Mouse (Mus musculus) E14TG2a.4 (cell line): ENCODE measurements around the gene Ttc9.
A peak's percentile ranks its signal among the peaks of the same experiment; 100 is the strongest.

Experiments used
- H3K27me3 ChIP-seq: 2 replicates; pipeline ENCODE4 v1.6.1; 2014; ENCODE audit warnings: low read length, control low read depth; ENCODE audit not compliant: insufficient read depth
- H3K36me3 ChIP-seq: 2 replicates; pipeline ENCODE4 v1.6.1; 2014; ENCODE audit warnings: low read length, control low read depth; ENCODE audit not compliant: insufficient read depth
- H3K4me1 ChIP-seq: replicated peaks from 2 replicates; pipeline ENCODE4 v1.6.1; 2014; ENCODE audit warnings: low read depth, low read length, control low read depth
- H3K4me3 ChIP-seq: replicated peaks from 2 replicates; pipeline ENCODE4 v1.5.1; 2014; ENCODE audit warnings: mild to moderate bottlenecking, low read length
- H3K9me3 ChIP-seq: 2 replicates; pipeline ENCODE4 v1.6.1; 2014; ENCODE audit warnings: low read length, control low read depth
- CTCF ChIP-seq: conservative IDR thresholded peaks from 2 replicates; pipeline ENCODE4 v1.5.1; 2014; ENCODE audit warnings: low read length
- NANOG ChIP-seq: IDR thresholded peaks from 2 replicates; pipeline ENCODE4 v1.6.1; 2014; ENCODE audit warnings: borderline replicate concordance, low read length, mixed read lengths
- POU5F1 ChIP-seq: IDR thresholded peaks from 2 replicates; pipeline ENCODE4 v1.6.1; 2014; ENCODE audit warnings: low read length, borderline replicate concordance

Gene Ttc9

DNA sequence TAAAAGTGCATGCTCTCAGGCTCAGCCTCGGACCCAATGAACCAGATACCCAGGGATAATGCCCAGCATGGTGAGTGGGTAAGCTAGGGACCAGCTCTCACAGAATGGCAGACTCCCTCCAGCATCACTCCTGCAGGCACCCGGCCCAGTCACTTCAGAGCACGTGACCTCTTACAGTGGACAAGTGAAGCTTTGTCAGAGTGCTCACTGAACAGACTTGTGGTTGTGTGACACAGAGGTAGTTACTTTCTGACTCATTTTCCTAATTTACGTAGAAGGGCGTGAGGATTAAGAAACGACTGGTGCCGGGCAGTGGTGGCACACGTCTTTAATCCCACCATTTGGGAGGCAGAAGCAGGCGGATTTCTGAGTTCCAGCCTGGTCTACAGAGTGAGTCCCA is 37.4 kb downstream of the Ttc9 start:
- TF ChIP-seq CTCF (no peak), NANOG (no peak)

DNA sequence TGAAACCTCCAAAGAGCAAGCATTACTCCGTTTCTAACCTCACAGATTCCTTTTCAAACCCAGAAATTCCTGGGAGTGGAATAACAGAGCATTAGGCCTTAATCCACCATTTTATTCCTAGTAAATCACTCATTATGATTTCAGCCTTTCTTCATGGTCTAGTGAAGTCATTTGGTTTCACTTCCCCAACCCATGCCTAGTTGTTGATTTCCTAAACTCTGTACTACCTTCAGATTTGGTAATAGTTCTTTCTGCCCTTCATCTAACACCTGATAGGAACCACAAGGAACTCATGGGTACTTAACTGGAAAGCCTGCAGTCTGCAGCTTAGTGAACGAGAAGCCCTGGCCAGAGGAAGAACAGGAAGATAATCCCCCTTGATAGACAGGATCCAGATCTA is 44.5 kb downstream of the Ttc9 start:
- H3K36me3 ChIP-seq, result no peaks in the 10 kb centered on the region
- peaks cover 9% of the 10 kb centered on the region; the same call in 1 of the 2 replicates for H3K4me1 ChIP-seq
- H3K9me3 ChIP-seq, result no peaks in the 10 kb centered on the region
- TF ChIP-seq POU5F1 (no peak), NANOG (no peak), CTCF (no peak)
- H3K27me3 ChIP-seq, result peaks cover 6% of the 10 kb centered on the region; the same call in 1 of the 2 replicates
- H3K4me3 ChIP-seq, result no peak overlapping the region

More for the DNA sequence above, 37.4 kb downstream of the Ttc9 start:
- no peaks in the 10 kb centered on the region for H3K27me3 ChIP-seq
- peaks cover 28% of the 10 kb centered on the region for H3K4me1 ChIP-seq
- no peak overlapping the region for H3K4me3 ChIP-seq
- H3K36me3 ChIP-seq, result no peaks in the 10 kb centered on the region
- H3K9me3 ChIP-seq, result no peaks in the 10 kb centered on the region

DNA sequence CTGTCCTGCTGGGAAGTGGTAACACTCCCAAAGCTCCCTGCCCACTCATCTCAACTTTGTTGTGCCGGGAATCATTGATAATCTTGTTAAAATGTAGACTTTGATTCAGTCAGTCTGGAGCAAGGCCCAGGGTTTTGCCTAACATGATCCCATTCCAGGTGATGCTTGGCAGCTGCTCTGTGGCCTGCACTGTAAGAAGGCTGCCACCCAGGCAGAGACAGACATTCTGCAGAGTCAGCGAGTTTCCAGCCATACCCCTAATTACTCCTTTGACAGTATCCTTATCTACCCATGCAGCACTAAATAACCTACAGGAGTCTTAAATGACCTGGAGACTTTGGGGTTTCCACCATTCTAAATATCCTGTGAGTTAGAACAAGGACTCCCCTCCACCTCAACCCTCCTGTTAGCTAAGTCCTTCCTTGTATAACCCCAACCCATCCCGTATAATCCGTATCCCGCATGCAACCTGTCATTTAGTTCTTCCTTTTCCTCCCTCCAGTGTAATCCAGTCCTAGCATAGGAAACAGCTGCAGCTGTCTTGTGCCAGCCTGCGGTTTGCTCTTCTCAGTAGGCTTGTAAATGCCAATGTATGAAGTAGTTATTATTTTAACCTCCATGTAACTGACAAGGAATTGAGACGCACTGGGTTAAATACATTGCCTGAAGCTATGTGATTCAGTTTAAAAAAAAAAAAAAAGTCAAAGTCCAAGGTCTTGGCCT is 48.9 kb downstream of the Ttc9 start:
- no peaks in the 10 kb centered on the region for H3K27me3 ChIP-seq
- peaks cover 32% of the 10 kb centered on the region for H3K4me1 ChIP-seq
- H3K36me3 ChIP-seq, result no peaks in the 10 kb centered on the region
- no peak for TF ChIP-seq CTCF
- TF ChIP-seq NANOG, result no peak
- TF ChIP-seq POU5F1, result no peak
- H3K9me3 ChIP-seq, result no peaks in the 10 kb centered on the region
- no peak overlapping the region for H3K4me3 ChIP-seq

DNA sequence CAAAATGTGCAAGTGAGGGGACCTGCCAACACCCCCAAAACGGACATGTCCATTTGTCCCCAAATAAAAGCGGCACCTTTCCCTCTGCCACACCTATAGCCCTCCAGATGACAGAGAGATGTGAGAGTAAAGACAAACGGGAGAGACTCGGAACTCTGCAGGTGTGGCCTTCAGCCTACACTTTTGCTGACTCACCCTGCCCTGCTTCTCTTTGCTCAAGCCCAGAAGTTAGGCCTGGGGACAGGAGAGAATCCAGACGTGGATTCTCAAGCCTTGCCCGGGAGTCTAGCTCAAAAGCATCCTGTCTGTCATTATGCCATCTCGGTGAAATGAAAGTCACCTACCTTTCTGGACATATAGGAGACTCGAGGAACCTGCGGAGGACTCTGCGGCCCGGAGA is 52.3 kb downstream of the Ttc9 start:
- TF ChIP-seq CTCF, result no peak
- TF ChIP-seq NANOG, result no peak
- TF ChIP-seq POU5F1, result no peak
- Histone ChIP-seq H3K27me3 (peaks cover 4% of the 10 kb centered on the region; the same call in 1 of the 2 replicates), H3K4me3 (peak overlapping the region; percentile 18; the same call in 1 of the 2 replicates), H3K9me3 (no peaks in the 10 kb centered on the region), H3K4me1 (peaks cover 47% of the 10 kb centered on the region), H3K36me3 (no peaks in the 10 kb centered on the region)

DNA sequence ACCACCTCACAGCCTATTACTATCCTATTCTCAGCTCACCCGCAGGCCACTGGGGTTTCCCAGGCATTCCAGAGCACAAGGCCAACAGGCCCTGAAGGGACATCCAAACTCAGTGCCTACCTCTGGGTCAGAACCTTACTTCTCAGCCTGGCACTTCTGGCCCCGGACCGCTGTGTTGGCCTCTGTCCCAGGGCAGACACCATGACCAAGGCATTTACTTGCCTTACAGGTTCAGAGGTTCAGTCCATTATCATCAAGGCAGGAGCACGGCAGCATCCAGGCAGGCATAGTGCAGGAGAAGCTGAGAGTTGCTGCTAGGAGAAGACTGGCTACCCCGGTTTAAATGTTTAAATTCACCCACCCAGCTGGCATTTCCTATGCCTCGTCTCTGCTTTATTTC is 53.0 kb downstream of the Ttc9 start:
- Histone ChIP-seq H3K36me3 (no peaks in the 10 kb centered on the region), H3K9me3 (no peaks in the 10 kb centered on the region), H3K27me3 (peaks cover 7% of the 10 kb centered on the region; the same call in 1 of the 2 replicates), H3K4me3 (peak overlapping the region; percentile 60), H3K4me1 (peaks cover 46% of the 10 kb centered on the region)
- TF ChIP-seq NANOG (no peak), POU5F1 (no peak), CTCF (no peak)

DNA sequence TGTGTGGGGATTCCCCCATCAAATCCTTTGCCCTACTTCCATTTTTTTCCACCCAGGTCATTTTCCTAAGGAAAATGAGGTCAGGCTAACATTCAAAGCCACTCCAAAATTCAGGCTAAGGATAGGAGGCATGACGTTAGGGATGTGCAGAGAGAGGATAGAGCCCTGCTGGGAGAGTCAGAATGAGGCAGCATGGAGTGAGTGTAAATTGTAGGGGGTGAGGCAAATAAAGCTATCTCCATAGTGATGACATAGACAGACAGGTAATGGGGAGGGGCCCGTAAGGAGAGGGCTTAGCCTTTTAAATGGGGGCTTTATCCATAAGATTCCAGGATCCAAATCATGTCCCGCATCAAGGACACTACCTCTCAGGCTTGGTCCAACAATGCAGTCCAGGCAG is 54.9 kb downstream of the Ttc9 start:
- Histone ChIP-seq H3K4me1 (peaks cover 64% of the 10 kb centered on the region), H3K9me3 (no peaks in the 10 kb centered on the region), H3K36me3 (no peaks in the 10 kb centered on the region), H3K27me3 (peaks cover 11% of the 10 kb centered on the region), H3K4me3 (no peak overlapping the region)
- TF ChIP-seq NANOG (no peak), CTCF (no peak), POU5F1 (no peak)

DNA sequence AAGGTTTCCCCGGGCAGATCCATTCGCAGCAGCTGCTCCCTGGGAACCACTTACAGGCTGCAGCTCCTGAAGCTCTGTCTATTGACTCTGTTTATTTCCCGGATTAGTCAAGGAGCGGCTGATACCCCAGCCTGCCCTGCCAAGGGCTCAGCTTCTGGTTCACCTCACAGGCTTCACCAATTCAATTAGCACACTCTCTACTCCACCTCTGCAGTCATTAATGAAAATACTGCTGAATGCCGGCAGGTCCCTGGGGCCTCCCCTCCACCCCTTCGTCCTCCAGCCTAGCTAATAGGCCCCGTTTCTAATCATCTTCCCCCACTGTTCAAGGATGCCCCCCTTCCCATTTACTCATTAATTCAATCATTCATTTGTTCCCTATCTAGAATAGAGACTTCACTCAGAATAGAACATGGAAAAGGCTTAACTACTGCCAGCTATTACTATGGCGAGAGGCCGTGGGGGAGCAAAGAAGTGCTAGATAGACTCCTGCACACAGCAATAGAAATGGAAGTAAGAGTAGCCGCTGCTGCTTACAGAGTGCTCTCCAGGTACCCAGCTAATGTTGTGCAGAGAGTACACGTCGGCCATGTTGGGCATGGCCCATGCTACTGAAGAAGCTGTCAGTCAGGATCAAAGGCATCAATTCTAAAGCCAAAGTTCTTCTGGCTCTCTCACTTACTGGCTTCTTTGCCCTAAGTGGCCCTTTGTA is 55.5 kb downstream of the Ttc9 start:
- Histone ChIP-seq H3K9me3 (no peaks in the 10 kb centered on the region), H3K4me1 (peaks cover 68% of the 10 kb centered on the region), H3K36me3 (no peaks in the 10 kb centered on the region), H3K4me3 (no peak overlapping the region), H3K27me3 (peaks cover 15% of the 10 kb centered on the region)
- TF ChIP-seq NANOG (no peak), CTCF (no peak), POU5F1 (no peak)

DNA sequence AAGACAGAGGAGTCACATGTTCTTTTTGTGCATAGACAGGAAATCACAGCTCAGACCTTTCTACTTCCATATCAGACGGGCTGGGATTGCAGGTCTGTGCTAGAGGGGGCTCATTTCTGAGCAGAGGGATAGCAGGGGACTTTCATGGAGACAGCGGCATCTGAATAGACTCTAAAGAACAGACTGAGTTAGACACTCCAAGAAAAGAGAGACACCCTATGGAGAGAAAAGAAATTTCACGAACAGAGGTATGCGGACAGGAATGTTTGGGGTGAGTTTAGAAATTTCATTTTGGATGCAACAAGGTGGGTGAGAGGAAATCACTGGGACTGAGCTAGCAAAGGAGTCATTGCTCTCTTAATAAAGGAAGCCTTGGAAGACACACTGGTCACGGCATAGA is 56.8 kb downstream of the Ttc9 start:
- H3K9me3 ChIP-seq, result no peaks in the 10 kb centered on the region
- peaks cover 64% of the 10 kb centered on the region for H3K4me1 ChIP-seq
- TF ChIP-seq NANOG, result no peak
- no peak for TF ChIP-seq POU5F1
- TF ChIP-seq CTCF, result no peak
- no peak overlapping the region for H3K4me3 ChIP-seq
- no peaks in the 10 kb centered on the region for H3K36me3 ChIP-seq
- H3K27me3 ChIP-seq, result peaks cover 17% of the 10 kb centered on the region
